Mouse (Mus musculus) MEL (cell line): ENCODE measurements at regions not wholly inside any gene's neighbourhood (a gene's known extent, or its start where the extent isn't known, plus 50 kb on each side); places are given as distances from the start of the nearest gene placed in this dataset.

ENCODE experiments used
- DNase-seq: peaks from one replicate; pipeline ENCODE4 v3.0.0; 2011; ENCODE audit warnings: low read depth, low spot score
- H3K27ac ChIP-seq: 2 replicates; pipeline ENCODE4 v1.5.1; 2012; ENCODE audit warnings: low read depth, mild to moderate bottlenecking, control low read depth, low read length, moderate library complexity; ENCODE audit not compliant: control insufficient read depth
- H3K27me3 ChIP-seq, 2 experiments: fragments of 150-350 bp in 1 of 2; sonication (generic) in 1 of 2; 2 replicates each; pipeline ENCODE4 v1.6.1; 2012; ENCODE audit warnings: low read length in 2 of 2, mild to moderate bottlenecking in 2 of 2, improper control_type of control experiment in 1 of 2, moderate library complexity in 1 of 2; ENCODE audit not compliant: insufficient read depth in 2 of 2, control insufficient read depth in 1 of 2
- H3K36me3 ChIP-seq, 2 experiments: 2 replicates each; pipeline ENCODE4 v1.6.1; 2012 to 2014; ENCODE audit warnings: low read length in 2 of 2, improper control_type of control experiment in 1 of 2, inconsistent platforms in 1 of 2, mild to moderate bottlenecking in 1 of 2; ENCODE audit not compliant: insufficient read depth in 2 of 2, control insufficient read depth in 1 of 2
- H3K4me1 ChIP-seq, 2 experiments: fragments of 150-350 bp in 1 of 2; sonication (generic) in 1 of 2; 2 replicates each; pipeline ENCODE4 v1.6.1; 2012; ENCODE audit warnings: low read length in 2 of 2, improper control_type of control experiment in 1 of 2, mild to moderate bottlenecking in 1 of 2; ENCODE audit not compliant: insufficient read depth in 2 of 2, control insufficient read depth in 1 of 2
- H3K4me3 ChIP-seq, 2 experiments: fragments of 150-350 bp in 1 of 2; sonication (generic) in 1 of 2; 2 replicates each; pipeline ENCODE4 v1.5.1; 2012; ENCODE audit warnings: low read depth in 2 of 2, low read length in 2 of 2, mild to moderate bottlenecking in 2 of 2, moderate library complexity in 2 of 2, control low read depth in 1 of 2, improper control_type of control experiment in 1 of 2; ENCODE audit not compliant: control insufficient read depth in 1 of 2, insufficient read depth in 1 of 2
- H3K79me2 ChIP-seq: 2 replicates; pipeline ENCODE4 v1.6.1; 2012; ENCODE audit warnings: mild to moderate bottlenecking, low read length, moderate library complexity; ENCODE audit not compliant: control insufficient read depth, poor library complexity, insufficient read depth
- H3K9ac ChIP-seq: 2 replicates; pipeline ENCODE4 v1.6.1; 2012; ENCODE audit warnings: low read depth, mild to moderate bottlenecking, control low read depth, low read length, moderate library complexity; ENCODE audit not compliant: control insufficient read depth, poor library complexity, severe bottlenecking
- H3K9me3 ChIP-seq: fragments of 150-350 bp; sonication (generic); replicated peaks from 2 replicates; pipeline ENCODE4 v1.6.1; 2012; ENCODE audit warnings: mild to moderate bottlenecking, low read length, improper control_type of control experiment, moderate library complexity; ENCODE audit not compliant: insufficient read depth
- BHLHE40 ChIP-seq: IDR thresholded peaks from 2 replicates; pipeline ENCODE4 v1.6.1; 2012; ENCODE audit warnings: low read depth, mild to moderate bottlenecking, inconsistent platforms, low read length, improper control_type of control experiment, borderline replicate concordance
- CHD2 ChIP-seq: IDR thresholded peaks from 2 replicates; pipeline ENCODE4 v1.6.1; 2011; ENCODE audit warnings: low read length, improper control_type of control experiment
- ELF1 ChIP-seq: IDR thresholded peaks from 2 replicates; pipeline ENCODE4 v1.6.1; 2014; ENCODE audit warnings: low read depth, mild to moderate bottlenecking, inconsistent platforms, low read length, improper control_type of control experiment, moderate library complexity
- ETS1 ChIP-seq: IDR thresholded peaks from 2 replicates; pipeline ENCODE4 v1.6.1; 2012; ENCODE audit warnings: low read depth, mild to moderate bottlenecking, inconsistent platforms, low read length, improper control_type of control experiment, moderate library complexity
- MAX ChIP-seq: IDR thresholded peaks from 2 replicates; pipeline ENCODE4 v1.6.1; 2011; ENCODE audit warnings: low read length, improper control_type of control experiment
- MAZ ChIP-seq: IDR thresholded peaks from 2 replicates; pipeline ENCODE4 v1.6.1; 2012; ENCODE audit warnings: low read depth, mild to moderate bottlenecking, inconsistent platforms, low read length, improper control_type of control experiment
- MXI1 ChIP-seq: IDR thresholded peaks from 2 replicates; pipeline ENCODE4 v1.6.1; 2011; ENCODE audit warnings: mild to moderate bottlenecking, low read depth, low read length, improper control_type of control experiment
- MYB ChIP-seq: IDR thresholded peaks from 2 replicates; pipeline ENCODE4 v1.6.1; 2011; ENCODE audit warnings: mild to moderate bottlenecking, low read depth, low read length, improper control_type of control experiment
- MYC ChIP-seq: IDR thresholded peaks from 2 replicates; pipeline ENCODE4 v1.6.1; 2011; ENCODE audit warnings: low read depth, mild to moderate bottlenecking, low read length, improper control_type of control experiment, moderate library complexity
- NELFE ChIP-seq: IDR thresholded peaks from 2 replicates; pipeline ENCODE4 v1.6.1; 2011; ENCODE audit warnings: low read depth, low read length, improper control_type of control experiment
- POLR2A ChIP-seq, 2 experiments: IDR thresholded peaks; 2 replicates each; pipeline ENCODE4 v1.6.1; 2011 to 2012; ENCODE audit warnings: low read length in 2 of 2, mild to moderate bottlenecking in 2 of 2, control low read depth in 1 of 2, improper control_type of control experiment in 1 of 2, low read depth in 1 of 2, moderate library complexity in 1 of 2; ENCODE audit not compliant: control insufficient read depth in 1 of 2, insufficient read depth in 1 of 2, poor library complexity in 1 of 2
- POLR2AphosphoS2 ChIP-seq: IDR thresholded peaks from 2 replicates; pipeline ENCODE4 v1.6.1; 2011; ENCODE audit warnings: low read length, improper control_type of control experiment
- POLR2AphosphoS5 ChIP-seq: IDR thresholded peaks from 2 replicates; pipeline ENCODE4 v1.6.1; 2012; ENCODE audit warnings: low read depth, borderline replicate concordance, mild to moderate bottlenecking, inconsistent platforms, low read length, moderate library complexity, mixed read lengths
- RCOR1 ChIP-seq: IDR thresholded peaks from 2 replicates; pipeline ENCODE4 v1.6.1; 2012; ENCODE audit warnings: low read depth, mild to moderate bottlenecking, inconsistent platforms, low read length, improper control_type of control experiment
- SIN3A ChIP-seq: IDR thresholded peaks from 2 replicates; pipeline ENCODE4 v1.6.1; 2012; ENCODE audit warnings: low read length, improper control_type of control experiment, inconsistent platforms
- SMC3 ChIP-seq: IDR thresholded peaks from 2 replicates; pipeline ENCODE4 v1.6.1; 2011; ENCODE audit warnings: low read depth, low read length, improper control_type of control experiment
- TAL1 ChIP-seq: IDR thresholded peaks from 2 replicates; pipeline ENCODE4 v1.6.1; 2012; ENCODE audit warnings: mild to moderate bottlenecking, inconsistent platforms, low read length, moderate library complexity, mixed read lengths
- TBP ChIP-seq: IDR thresholded peaks from 2 replicates; pipeline ENCODE4 v1.8.0; 2011; ENCODE audit warnings: low read depth, low read length, improper control_type of control experiment
- TCF12 ChIP-seq: IDR thresholded peaks from 2 replicates; pipeline ENCODE4 v1.6.1; 2014; ENCODE audit warnings: low read depth, mild to moderate bottlenecking, inconsistent platforms, low read length, improper control_type of control experiment, moderate library complexity
- UBTF ChIP-seq: IDR thresholded peaks from 2 replicates; pipeline ENCODE4 v1.6.1; 2012; ENCODE audit warnings: low read depth, mild to moderate bottlenecking, inconsistent platforms, low read length, improper control_type of control experiment, moderate library complexity, borderline replicate concordance; ENCODE audit not compliant: insufficient read depth
- USF2 ChIP-seq, 2 experiments: IDR thresholded peaks; 2 replicates each; pipeline ENCODE4 v1.6.1; 2011 to 2012; ENCODE audit warnings: improper control_type of control experiment in 2 of 2, low read length in 2 of 2, borderline replicate concordance in 1 of 2, inconsistent platforms in 1 of 2, low read depth in 1 of 2, mild to moderate bottlenecking in 1 of 2; ENCODE audit not compliant: insufficient read depth in 1 of 2
- ZC3H11A ChIP-seq: IDR thresholded peaks from 2 replicates; pipeline ENCODE4 v1.6.1; 2012; ENCODE audit warnings: low read depth, mild to moderate bottlenecking, inconsistent platforms, low read length, improper control_type of control experiment
- ZKSCAN1 ChIP-seq: IDR thresholded peaks from 2 replicates; pipeline ENCODE4 v1.6.1; 2012; ENCODE audit warnings: low read depth, mild to moderate bottlenecking, inconsistent platforms, low read length, improper control_type of control experiment, moderate library complexity

DNA sequence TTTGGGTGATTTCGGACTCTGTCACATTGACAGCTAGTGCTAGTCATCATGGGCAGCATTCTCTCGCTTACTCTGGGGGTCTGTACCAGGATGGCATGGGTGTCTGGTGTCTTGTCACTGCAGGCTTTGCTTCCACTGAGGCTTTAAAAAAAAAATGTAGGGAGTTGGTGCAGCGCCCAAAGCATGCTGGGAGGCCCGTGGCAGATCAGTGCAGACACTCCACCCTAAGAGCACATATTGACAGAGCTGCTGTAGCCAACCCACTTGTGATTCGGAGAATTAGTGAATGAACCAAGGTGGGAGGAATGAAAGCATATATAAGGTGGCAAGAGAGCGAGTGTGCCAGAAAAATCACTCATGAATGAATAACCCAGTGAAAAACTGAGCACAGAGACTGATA lies 436.8 kb downstream of the Ptpru start:
- TF ChIP-seq MYC (no peak), BHLHE40 (no peak), MAX (no peak), MYB (no peak), ELF1 (no peak), ZKSCAN1 (no peak), CHD2 (no peak), SMC3 (no peak), ZC3H11A (no peak), RCOR1 (no peak), UBTF (no peak), USF2 (IDR thresholded peaks at IDR 0.05; ENCODE audit: borderline replicate concordance in 1 of 2, insufficient read depth in 1 of 2, low read depth in 1 of 2, low read length in 2 of 2) (no peak), POLR2A (IDR thresholded peaks at IDR 0.05; ENCODE audit: control insufficient read depth in 1 of 2, insufficient read depth in 1 of 2, low read depth in 1 of 2, low read length in 2 of 2, poor library complexity in 1 of 2) (no peak), POLR2AphosphoS5 (no peak), SIN3A (no peak), TCF12 (no peak)
- no peak overlapping the region for H3K4me3 ChIP-seq

DNA sequence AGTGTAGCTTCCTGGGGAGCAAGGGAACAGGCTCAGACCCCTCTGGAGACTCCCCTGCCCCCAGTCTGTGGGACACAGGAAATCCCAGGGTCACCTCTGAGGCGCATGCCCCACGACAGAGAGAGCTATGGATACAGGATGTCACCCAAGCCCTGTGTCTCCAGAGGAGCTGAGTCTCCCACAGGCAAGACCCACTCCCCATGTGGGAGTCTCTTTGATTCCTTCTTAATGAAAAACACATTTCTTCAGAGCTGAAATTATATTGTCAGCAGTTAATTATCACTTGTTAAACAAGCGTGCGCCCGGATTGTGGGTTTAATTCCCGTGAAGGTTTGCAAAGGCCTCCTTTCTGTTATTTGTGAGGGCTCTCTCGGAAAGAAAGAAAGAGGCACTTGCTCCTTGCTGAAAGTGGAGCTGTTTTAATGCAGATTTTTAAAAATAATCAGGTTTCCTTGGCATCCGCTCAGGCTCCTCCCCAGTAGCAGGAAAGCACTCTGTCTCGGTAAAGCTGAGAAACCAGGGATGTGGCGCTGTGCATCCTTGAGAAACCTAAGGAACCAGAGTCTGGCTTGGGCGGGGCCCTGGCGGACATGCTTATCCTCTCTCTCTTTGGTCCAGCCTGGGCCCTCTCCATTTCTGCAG lies 432.6 kb downstream of the Ptpru start:
- Histone ChIP-seq H3K27ac (no peak overlapping the region), H3K36me3 (no peaks in the 10 kb centered on the region), H3K4me1 (no peaks in the 10 kb centered on the region)

More for the DNA sequence above, 436.8 kb downstream of the Ptpru start:
- no peaks in the 10 kb centered on the region for H3K36me3 ChIP-seq
- no peaks in the 10 kb centered on the region for H3K9me3 ChIP-seq
- H3K4me1 ChIP-seq: no peaks in the 10 kb centered on the region
- H3K27me3 ChIP-seq: no peaks in the 10 kb centered on the region
- no peak overlapping the region for H3K9ac ChIP-seq
- no peaks in the 10 kb centered on the region for H3K79me2 ChIP-seq
- no peak overlapping the region for H3K27ac ChIP-seq
- DNase-seq: no peak

More for the DNA sequence above, 432.6 kb downstream of the Ptpru start:
- no peaks in the 10 kb centered on the region for H3K79me2 ChIP-seq
- TF ChIP-seq POLR2AphosphoS5: no peak
- TF ChIP-seq TCF12: no peak
- no peak for TF ChIP-seq ETS1
- TF ChIP-seq POLR2AphosphoS2: no peak
- no peak for TF ChIP-seq MXI1
- TF ChIP-seq MAX: no peak
- TF ChIP-seq UBTF: no peak
- TF ChIP-seq MAZ: no peak
- no peak for TF ChIP-seq NELFE
- no peak for TF ChIP-seq TBP
- no peak for TF ChIP-seq TAL1
- no peak for TF ChIP-seq SIN3A
- TF ChIP-seq, all 39 proteins: peak for 0
- H3K9ac ChIP-seq: no peak overlapping the region
- DNase-seq: no peak
- H3K27me3 ChIP-seq: no peaks in the 10 kb centered on the region
- no peaks in the 10 kb centered on the region for H3K9me3 ChIP-seq
- H3K4me3 ChIP-seq: no peak overlapping the region
